In genomic region chr10:67055867-67056856, GRCm38 (mm10) we compare ENCODE assay signal across 8 mouse cellular contexts. TPM values are rescaled to one million over a fixed set of nuclear protein-coding genes. Genes with fewer than 3 reads are reported as not detected.
DNase-seq lines count a peak whose midpoint lies in the region; ATAC-seq lines count a peak whose summit lies in the region.

No protein-coding gene starts in this region.

- DNase-seq in lung, postnatal 14 days: no peak
- DNase-seq in embryonic facial prominence, embryonic 14.5 days (ENCODE audit: low spot score): peak; percentile 90
- DNase-seq in hindbrain, embryonic 14.5 days (ENCODE audit: low spot score): no peak
- no peak for DNase-seq in ovary, adult 18-20 months (ENCODE audit: low spot score)
- no peak for DNase-seq in spleen, postnatal 4 days (ENCODE audit: low spot score in 2 of 2)
- DNase-seq in yolk sac, embryonic 10.5 days (ENCODE audit: low spot score): no peak

- H3K4me1 ChIP-seq in lung, embryonic 15.5 days: peaks cover 47% of the 10 kb centered on the region
- H3K4me1 ChIP-seq in embryonic facial prominence, embryonic 14.5 days (ENCODE audit: control insufficient read depth, insufficient read depth, low read length): peaks cover 62% of the 10 kb centered on the region
- peaks cover 27% of the 10 kb centered on the region for H3K4me1 ChIP-seq in hindbrain, embryonic 14.5 days (replicated peaks; ENCODE audit: control insufficient read depth, insufficient read depth, low read length)

- WGBS in lung, embryonic 15.5 days: 19% methylated on average over 17 of the region's 17 CpGs
- WGBS in embryonic facial prominence, embryonic 14.5 days: 35% methylated on average over 17 of the region's 17 CpGs
- 65% methylated on average over 17 of the region's 17 CpGs for WGBS in hindbrain, embryonic 14.5 days

- no peak for ATAC-seq in lung, embryonic 15.5 days (ENCODE audit: borderline replicate concordance, extremely low read depth, low FRiP score, low TSS enrichment)
- ATAC-seq in embryonic facial prominence, embryonic 14.5 days (ENCODE audit: low read depth): peak; percentile 44
- ATAC-seq in hindbrain, embryonic 14.5 days (ENCODE audit: low FRiP score): no peak
- peak; percentile 61 for ATAC-seq in megakaryocyte-erythroid progenitor cell, adult 5-6 weeks (replicated peaks; ENCODE audit: low FRiP score, low TSS enrichment, poor library complexity, severe bottlenecking)

- no peak overlapping the region for H3K4me3 ChIP-seq in lung, embryonic 15.5 days
- no peak overlapping the region for H3K4me3 ChIP-seq in embryonic facial prominence, embryonic 14.5 days (ENCODE audit: low read depth, low read length)
- H3K4me3 ChIP-seq in hindbrain, embryonic 14.5 days (replicated peaks; ENCODE audit: low read length): no peak overlapping the region

- H3K9me3 ChIP-seq in lung, embryonic 15.5 days: no peaks in the 10 kb centered on the region
- H3K9me3 ChIP-seq in embryonic facial prominence, embryonic 14.5 days (ENCODE audit: control insufficient read depth, low read length): no peaks in the 10 kb centered on the region
- no peaks in the 10 kb centered on the region for H3K9me3 ChIP-seq in hindbrain, embryonic 14.5 days (ENCODE audit: control insufficient read depth, low read length)

- no peak overlapping the region for H3K9ac ChIP-seq in lung, embryonic 15.5 days
- no peak overlapping the region for H3K9ac ChIP-seq in embryonic facial prominence, embryonic 14.5 days (ENCODE audit: low read depth, low read length)
- H3K9ac ChIP-seq in hindbrain, embryonic 14.5 days: no peak overlapping the region

- peak overlapping the region; percentile 78 for H3K27ac ChIP-seq in lung, embryonic 15.5 days
- peak overlapping the region; percentile 67 for H3K27ac ChIP-seq in embryonic facial prominence, embryonic 14.5 days (replicated peaks; ENCODE audit: low read depth, low read length)
- peak overlapping the region; percentile 49 for H3K27ac ChIP-seq in hindbrain, embryonic 14.5 days

- no peaks in the 10 kb centered on the region for H3K27me3 ChIP-seq in lung, embryonic 15.5 days
- no peaks in the 10 kb centered on the region for H3K27me3 ChIP-seq in embryonic facial prominence, embryonic 14.5 days (replicated peaks; ENCODE audit: control insufficient read depth, insufficient read depth, low read length)
- no peaks in the 10 kb centered on the region for H3K27me3 ChIP-seq in hindbrain, embryonic 14.5 days (ENCODE audit: control insufficient read depth, insufficient read depth, low read length)

- no peaks in the 10 kb centered on the region for H3K36me3 ChIP-seq in lung, embryonic 15.5 days
- H3K36me3 ChIP-seq in embryonic facial prominence, embryonic 14.5 days (ENCODE audit: control insufficient read depth, insufficient read depth, low read length): no peaks in the 10 kb centered on the region
- H3K36me3 ChIP-seq in hindbrain, embryonic 14.5 days (replicated peaks; ENCODE audit: control insufficient read depth, insufficient read depth): no peaks in the 10 kb centered on the region

- H3K4me2 ChIP-seq in lung, embryonic 15.5 days: peak overlapping the region; percentile 21; the same call in 1 of the 2 replicates
- peak overlapping the region; percentile 28; the same call in 1 of the 2 replicates for H3K4me2 ChIP-seq in embryonic facial prominence, embryonic 14.5 days (ENCODE audit: low read depth, low read length)
- no peak overlapping the region for H3K4me2 ChIP-seq in hindbrain, embryonic 14.5 days (replicated peaks)

RNA-seq across cellular contexts. Expression of gene Jmjd1c, which starts 39.8 kb away (rescaled TPM):
- 30.7 and 35.2 TPM in 2 replicates for polyA plus RNA-seq in lung, embryonic 15.5 days (2015; fragmentation: Nextera tagmentation; extraction: Ambion mirVana)
- polyA plus RNA-seq in embryonic facial prominence, embryonic 14.5 days (2014; fragmentation: Nextera tagmentation; extraction: Ambion mirVana): 44.0 and 44.4 TPM in 2 replicates
- polyA plus RNA-seq in hindbrain, embryonic 14.5 days (2014; fragmentation: Nextera tagmentation; extraction: Ambion mirVana): 41.7 and 59.5 TPM in 2 replicates
- total RNA-seq in megakaryocyte-erythroid progenitor cell, adult 5-6 weeks (2014; fragmentation: Nextera tagmentation): 163 and 165 TPM in 2 replicates
- 109 and 163 TPM in 2 replicates for total RNA-seq in megakaryocyte-erythroid progenitor cell, adult 5-6 weeks (2017)

RNA-seq across cellular contexts. Expression of gene Reep3, which starts 40.6 kb away (rescaled TPM):
- 35.7 and 39.3 TPM in 2 replicates for polyA plus RNA-seq in lung, embryonic 15.5 days (2015; fragmentation: Nextera tagmentation; extraction: Ambion mirVana)
- polyA plus RNA-seq in embryonic facial prominence, embryonic 14.5 days (2014; fragmentation: Nextera tagmentation; extraction: Ambion mirVana): 39.6 and 40.0 TPM in 2 replicates
- polyA plus RNA-seq in hindbrain, embryonic 14.5 days (2014; fragmentation: Nextera tagmentation; extraction: Ambion mirVana): 32.4 and 32.8 TPM in 2 replicates
- 6.8 and 9.1 TPM in 2 replicates for total RNA-seq in megakaryocyte-erythroid progenitor cell, adult 5-6 weeks (2014; fragmentation: Nextera tagmentation)
- total RNA-seq in megakaryocyte-erythroid progenitor cell, adult 5-6 weeks (2017): 3.6 and 6.3 TPM in 2 replicates

Comparison
In these comparisons a context has a peak if more than half of its experiments do, and no peak if none do; other contexts are left out.
1. ATAC-seq: peak in embryonic facial prominence, embryonic 14.5 days (single experiment) and megakaryocyte-erythroid progenitor cell, adult 5-6 weeks (single experiment); none in lung, embryonic 15.5 days (single experiment) and hindbrain, embryonic 14.5 days (single experiment).
2. Peak in every context shown above with its lines, with median percentiles within 50 percentile points of each other: H3K27ac ChIP-seq.